Mouse (Mus musculus) lung, embryonic 16.5 days (tissue): Measurements from ENCODE around the gene Chrm4. TPM values are rescaled to one million over a fixed set of nuclear protein-coding genes. Genes with fewer than 3 reads are reported as not detected.

ENCODE experiments used
- ATAC-seq: fragments of 200-750 bp; cut with Nextera tagmentation; 2 replicates; pipeline ENCODE4 v1.8.0; 2017; ENCODE audit warnings: low read depth, mild to moderate bottlenecking, moderate library complexity
- H3K27ac ChIP-seq: fragments of 300-500 bp; sonication (generic); 2 replicates; pipeline ENCODE4 v1.5.1; 2014; ENCODE audit warnings: mild to moderate bottlenecking, control low read depth, low read length
- H3K27me3 ChIP-seq: fragments of 300-500 bp; sonication (generic); 2 replicates; pipeline ENCODE4 v1.6.1; 2014; ENCODE audit warnings: low read depth, low read length, mixed read lengths; ENCODE audit not compliant: control insufficient read depth, insufficient read depth
- H3K36me3 ChIP-seq: fragments of 300-500 bp; sonication (generic); 2 replicates; pipeline ENCODE4 v1.6.1; 2014; ENCODE audit warnings: low read length; ENCODE audit not compliant: control insufficient read depth, insufficient read depth
- H3K4me1 ChIP-seq: fragments of 300-500 bp; sonication (generic); replicated peaks from 2 replicates; pipeline ENCODE4 v1.6.1; 2014; ENCODE audit warnings: low read length, mixed read lengths; ENCODE audit not compliant: control insufficient read depth, insufficient read depth
- H3K4me2 ChIP-seq: fragments of 300-500 bp; sonication (generic); 2 replicates; pipeline ENCODE4 v1.6.1; 2014; ENCODE audit warnings: low read depth, low read length, control low read depth
- H3K4me3 ChIP-seq: fragments of 300-500 bp; sonication (generic); 2 replicates; pipeline ENCODE4 v1.5.1; 2014; ENCODE audit warnings: mild to moderate bottlenecking, low read length, control low read depth
- H3K9ac ChIP-seq: fragments of 300-500 bp; sonication (generic); 2 replicates; pipeline ENCODE4 v1.6.1; 2014; ENCODE audit warnings: low read length, control low read depth
- H3K9me3 ChIP-seq: fragments of 300-500 bp; sonication (generic); 2 replicates; pipeline ENCODE4 v1.6.1; 2016; ENCODE audit warnings: low read length; ENCODE audit not compliant: control insufficient read depth
- WGBS: fragments of 180-500 bp; shearing (Covaris S2); extraction: QIAGEN DNeasy Blood & Tissue Kit; methylation state at CpG from one replicate; pipeline ENCODE4 v1.1.7; 2014; 5-methylcytosine and 5-hydroxymethylcytosine counted together
- polyA plus RNA-seq: library from polyadenylated mRNA; unstranded; fragments of >200 nt; fragmentation: Nextera tagmentation; extraction: Ambion mirVana; gene quantifications from 2 replicates; pipeline ENCODE4 v1.2.1, GENCODE M21; 2015

Gene Chrm4
- polyA plus RNA-seq, 1 experiment from 2014 or later = 0.10 TPM

GRCm38 (mm10) chr2:91947397-91948150, 20.5 kb downstream of the Chrm4 start:
- H3K36me3 ChIP-seq = no peaks in the 10 kb centered on the region
- H3K9ac ChIP-seq = peak overlapping the region; percentile 16; the same call in 1 of the 2 replicates
- ATAC-seq = no peak
- no peaks in the 10 kb centered on the region for H3K9me3 ChIP-seq
- H3K27me3 ChIP-seq = no peaks in the 10 kb centered on the region
- peak overlapping the region; percentile 54 for H3K27ac ChIP-seq
- H3K4me2 ChIP-seq = no peak overlapping the region
- H3K4me3 ChIP-seq = no peak overlapping the region
- peaks cover 39% of the 10 kb centered on the region for H3K4me1 ChIP-seq
- 59% methylated on average over 11 of the region's 11 CpGs for WGBS

DNA sequence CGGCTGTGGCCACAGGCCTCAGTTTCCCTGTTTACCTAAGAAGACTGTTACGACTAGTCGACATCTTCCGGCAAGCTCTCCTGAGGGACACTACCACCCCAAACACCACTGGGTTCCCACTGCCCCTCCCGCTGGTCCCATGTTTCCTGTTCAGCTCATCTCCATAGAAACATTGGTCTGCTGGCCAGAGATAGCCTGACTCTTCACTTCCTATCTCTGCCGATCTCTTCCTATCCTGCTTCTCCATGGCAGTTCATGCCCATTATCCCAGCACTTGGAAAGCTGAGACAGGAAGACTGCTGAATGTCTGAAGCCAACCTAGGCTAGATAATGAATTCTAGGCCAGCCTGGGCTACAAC, 21.1 kb downstream of the Chrm4 start:
- H3K27me3 ChIP-seq = no peaks in the 10 kb centered on the region
- H3K4me2 ChIP-seq = no peak overlapping the region
- H3K9ac ChIP-seq = no peak overlapping the region
- WGBS = 60% methylated on average over 6 of the region's 6 CpGs
- ATAC-seq = no peak
- H3K27ac ChIP-seq = peak overlapping the region; percentile 54
- H3K4me3 ChIP-seq = no peak overlapping the region
- H3K4me1 ChIP-seq = peaks cover 40% of the 10 kb centered on the region
- no peaks in the 10 kb centered on the region for H3K9me3 ChIP-seq
- no peaks in the 10 kb centered on the region for H3K36me3 ChIP-seq

DNA sequence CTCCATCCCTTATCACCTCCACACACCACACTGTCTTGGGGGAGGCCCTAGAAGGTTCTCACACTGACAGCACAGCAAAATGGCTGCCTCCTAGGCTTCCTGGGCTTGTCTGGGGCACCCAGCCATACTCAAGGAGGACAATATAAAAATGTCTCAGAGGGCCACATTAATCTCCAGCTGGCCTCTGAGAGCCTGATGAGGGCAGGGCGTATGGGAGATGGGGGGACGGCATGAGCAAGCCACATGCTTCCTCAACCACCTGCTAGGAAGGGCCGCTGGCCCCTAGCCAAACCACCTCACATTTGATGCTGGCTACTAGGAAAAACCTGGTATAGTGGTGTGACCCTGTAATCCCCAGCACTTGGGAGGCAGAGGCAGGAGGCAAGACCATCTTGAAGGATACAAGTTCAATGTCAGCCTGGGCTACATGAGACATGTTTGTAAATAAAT, 21.8 kb downstream of the Chrm4 start:
- WGBS = 58% methylated on average over 3 of the region's 3 CpGs
- ATAC-seq = no peak

DNA sequence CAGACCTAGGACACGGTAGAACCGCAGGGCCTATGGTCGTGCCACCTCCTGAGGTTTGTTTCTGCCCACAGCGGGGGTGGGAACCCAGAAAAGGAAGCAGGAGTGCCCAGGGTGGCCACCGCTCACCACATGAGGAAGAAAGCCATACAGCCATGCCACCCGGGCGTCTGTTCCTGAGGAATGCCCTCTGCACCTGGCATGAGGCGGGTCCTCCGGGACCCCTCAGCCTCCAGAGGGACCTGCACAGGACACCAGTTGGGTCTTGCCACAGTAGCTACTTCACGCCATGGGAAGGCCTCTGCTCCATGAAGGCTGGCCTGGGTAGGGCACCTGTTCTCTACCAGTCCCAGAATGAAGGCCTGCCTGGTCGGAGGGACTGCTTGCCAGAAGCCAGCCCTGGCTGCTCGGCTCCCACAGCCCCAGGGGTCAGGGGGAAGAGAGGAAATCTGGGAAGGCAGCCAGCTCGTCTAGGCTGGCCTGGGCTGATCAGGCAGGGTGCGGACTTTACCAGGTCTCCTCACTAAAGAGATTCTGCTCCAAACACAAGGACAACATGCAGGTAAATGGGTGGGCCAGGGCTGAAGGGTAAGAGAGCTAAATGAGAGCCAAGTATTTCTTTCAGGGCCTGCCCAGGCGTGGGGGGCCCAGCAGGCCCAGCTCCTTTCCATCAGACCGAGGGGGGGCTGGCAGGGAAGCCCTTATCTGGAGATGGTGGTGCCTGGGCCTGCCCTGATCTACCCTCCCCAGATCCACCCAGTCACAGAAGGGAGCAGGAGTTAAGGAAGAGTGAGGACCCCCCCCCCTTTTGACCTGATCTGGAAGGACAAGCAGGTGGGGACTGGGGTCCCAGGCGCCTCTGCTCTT, 22.6 kb downstream of the Chrm4 start:
- Histone ChIP-seq H3K4me1 (peaks cover 55% of the 10 kb centered on the region), H3K9ac (peak overlapping the region; percentile 60), H3K4me3 (peak overlapping the region; percentile 29), H3K27me3 (no peaks in the 10 kb centered on the region), H3K27ac (peak overlapping the region; percentile 89), H3K4me2 (peak overlapping the region; percentile 55), H3K36me3 (no peaks in the 10 kb centered on the region), H3K9me3 (no peaks in the 10 kb centered on the region)
- 54% methylated on average over 17 of the region's 17 CpGs for WGBS
- peak; percentile 62 for ATAC-seq

More for the DNA sequence above, 21.8 kb downstream of the Chrm4 start:
- H3K36me3 ChIP-seq = no peaks in the 10 kb centered on the region
- no peaks in the 10 kb centered on the region for H3K27me3 ChIP-seq
- H3K4me2 ChIP-seq = no peak overlapping the region
- no peak overlapping the region for H3K4me3 ChIP-seq
- H3K9me3 ChIP-seq = no peaks in the 10 kb centered on the region
- H3K27ac ChIP-seq = no peak overlapping the region
- peaks cover 47% of the 10 kb centered on the region for H3K4me1 ChIP-seq
- H3K9ac ChIP-seq = no peak overlapping the region

DNA sequence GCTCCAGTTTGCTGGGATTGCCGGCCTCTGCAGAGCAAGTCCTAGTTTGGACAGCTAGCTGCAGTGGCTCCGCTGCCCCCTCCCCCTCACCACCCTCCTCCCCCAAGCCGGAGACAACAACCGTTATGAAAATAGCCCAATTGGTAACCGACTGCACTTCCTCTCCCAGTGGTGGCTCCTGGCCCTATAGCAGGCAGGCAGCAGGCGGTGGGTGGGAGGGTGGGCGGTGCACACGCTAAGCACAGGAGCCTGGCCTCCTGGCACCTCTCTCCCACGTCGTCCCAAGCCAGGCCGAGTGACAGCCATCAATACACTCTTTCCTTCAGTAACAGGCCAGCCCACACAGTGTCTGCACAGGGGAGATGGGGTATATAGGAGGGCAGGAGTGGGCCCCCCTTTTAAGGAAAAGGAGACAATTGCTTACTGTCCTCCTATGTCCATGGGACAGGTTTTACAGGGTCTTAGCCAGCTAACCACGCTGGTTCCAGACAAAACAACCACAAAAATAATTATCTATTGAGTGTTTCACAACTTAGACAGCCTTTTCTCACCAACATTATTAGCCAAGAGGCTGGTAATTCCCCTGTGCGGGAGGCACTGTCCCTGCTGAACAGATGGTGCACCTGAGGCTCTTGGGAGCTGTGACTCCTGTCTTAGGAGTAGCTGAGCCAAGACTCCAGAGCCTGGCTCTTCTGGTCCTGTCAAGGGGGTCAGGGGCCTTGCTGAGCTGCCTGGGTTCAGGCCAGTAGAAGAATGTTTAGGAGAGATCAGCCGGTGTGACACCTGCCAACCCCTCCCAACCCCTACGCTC, 23.4 kb downstream of the Chrm4 start:
- peak; percentile 62 for ATAC-seq
- no peaks in the 10 kb centered on the region for H3K27me3 ChIP-seq
- 19% methylated on average over 15 of the region's 15 CpGs for WGBS
- H3K4me1 ChIP-seq = peaks cover 64% of the 10 kb centered on the region
- H3K9me3 ChIP-seq = no peaks in the 10 kb centered on the region
- peak overlapping the region; percentile 60 for H3K9ac ChIP-seq
- H3K4me2 ChIP-seq = peak overlapping the region; percentile 55
- H3K4me3 ChIP-seq = peak overlapping the region; percentile 29
- H3K27ac ChIP-seq = peak overlapping the region; percentile 89
- H3K36me3 ChIP-seq = no peaks in the 10 kb centered on the region

GRCm38 (mm10) chr2:91953825-91954224, 26.8 kb downstream of the Chrm4 start:
- H3K27ac ChIP-seq = peak overlapping the region; percentile 91
- no peaks in the 10 kb centered on the region for H3K27me3 ChIP-seq
- H3K4me1 ChIP-seq = peaks cover 67% of the 10 kb centered on the region
- no peak overlapping the region for H3K4me2 ChIP-seq
- H3K9me3 ChIP-seq = no peaks in the 10 kb centered on the region
- ATAC-seq = peak; percentile 79
- 11% methylated on average over 5 of the region's 5 CpGs for WGBS
- H3K4me3 ChIP-seq = no peak overlapping the region
- no peaks in the 10 kb centered on the region for H3K36me3 ChIP-seq
- H3K9ac ChIP-seq = 0 out of 2 replicates have a peak overlapping the region, but pooled peaks have one; percentile 43

- Histone ChIP-seq H3K4me1 (peaks cover 64% of the 10 kb centered on the region), H3K9ac (no peak overlapping the region), H3K4me2 (no peak overlapping the region), H3K27ac (peak overlapping the region; percentile 91), H3K4me3 (no peak overlapping the region), H3K9me3 (no peaks in the 10 kb centered on the region), H3K27me3 (no peaks in the 10 kb centered on the region), H3K36me3 (no peaks in the 10 kb centered on the region)
- 55% methylated on average over 4 of the region's 4 CpGs for WGBS
- ATAC-seq = peak; percentile 14; the same call in 1 of the 2 replicates
Measured at GRCm38 (mm10) chr2:91955121-91955591, 28.1 kb downstream of the Chrm4 start.

- no peak for ATAC-seq
- H3K36me3 ChIP-seq = no peaks in the 10 kb centered on the region
- no peak overlapping the region for H3K4me3 ChIP-seq
- H3K9ac ChIP-seq = no peak overlapping the region
- H3K27ac ChIP-seq = peak overlapping the region; percentile 91
- H3K27me3 ChIP-seq = no peaks in the 10 kb centered on the region
- no peak overlapping the region for H3K4me2 ChIP-seq
- peaks cover 57% of the 10 kb centered on the region for H3K4me1 ChIP-seq
- 75% methylated on average over 6 of the region's 6 CpGs for WGBS
- no peaks in the 10 kb centered on the region for H3K9me3 ChIP-seq
Measured at GRCm38 (mm10) chr2:91955875-91956274, 28.8 kb downstream of the Chrm4 start.
